Mouse (Mus musculus) brain, embryonic 14.5 days (tissue): ENCODE measurements at regions not wholly inside any gene's neighbourhood (a gene's known extent, or its start where the extent isn't known, plus 50 kb on each side); places are given as distances from the start of the nearest gene placed in this dataset.

ENCODE experiments used
- CTCF ChIP-seq: fragments of 200-500 bp; IDR thresholded peaks from 2 replicates; pipeline ENCODE4 v1.5.1; 2012; ENCODE audit warnings: inconsistent platforms, mild to moderate bottlenecking, moderate library complexity, borderline replicate concordance; ENCODE audit not compliant: insufficient read depth, insufficient read length; ENCODE audit errors: extremely low read depth
- POLR2A ChIP-seq: fragments of 200-500 bp; IDR thresholded peaks from 2 replicates; pipeline ENCODE4 v1.6.1; 2012; ENCODE audit warnings: mild to moderate bottlenecking, inconsistent platforms, borderline replicate concordance; ENCODE audit not compliant: poor library complexity, insufficient read depth, insufficient read length, severe bottlenecking; ENCODE audit errors: extremely low read depth

- TF ChIP-seq POLR2A (no peak), CTCF (no peak)
Observed at GRCm38 (mm10) chr2:159734576-159734975, 599.4 kb downstream of the Gm826 start.
